9 mouse cellular contexts compared by ENCODE assay signal in genomic region chr8:114541132-114541531, GRCm38 (mm10).
DNase-seq lines count a peak whose midpoint lies in the region; ATAC-seq and TF ChIP-seq lines count a peak whose summit lies in the region.
"Had no signal": no experiment of that assay in that cellular context is flagged by ENCODE, and none has a peak within 500 bp of the region (broad histone marks: within the 10 kb centered on the region; RNA-seq: fewer than 3 reads in every experiment).

No protein-coding gene starts in this region.

- ATAC-seq in neural tube, embryonic 15.5 days (ENCODE audit: low FRiP score) = no peak
- no peak for ATAC-seq in forebrain, embryonic 11.5 days (replicated peaks; ENCODE audit: low FRiP score)

- H3K4me2 ChIP-seq in neural tube, embryonic 15.5 days = no peak overlapping the region
- no peak overlapping the region for H3K4me2 ChIP-seq in forebrain, embryonic 11.5 days (ENCODE audit: low read depth, low read length, severe bottlenecking)

- H3K36me3 ChIP-seq in neural tube, embryonic 15.5 days = no peaks in the 10 kb centered on the region
- H3K36me3 ChIP-seq in forebrain, embryonic 11.5 days (ENCODE audit: control insufficient read depth, insufficient read depth, low read length) = no peaks in the 10 kb centered on the region

- no peak overlapping the region for H3K27ac ChIP-seq in neural tube, embryonic 15.5 days (replicated peaks)
- H3K27ac ChIP-seq in cortical plate, adult 2 months (ENCODE audit: insufficient read depth, low read length) = no peak overlapping the region
- no peak overlapping the region for H3K27ac ChIP-seq in forebrain, embryonic 11.5 days (ENCODE audit: low read depth, low read length)
- H3K27ac ChIP-seq: macrophage had no signal

- H3K9ac ChIP-seq in neural tube, embryonic 15.5 days (replicated peaks) = no peak overlapping the region
- no peak overlapping the region for H3K9ac ChIP-seq in forebrain, embryonic 11.5 days (ENCODE audit: low read length)

- H3K4me1 ChIP-seq in neural tube, embryonic 15.5 days = peaks cover 14% of the 10 kb centered on the region
- no peaks in the 10 kb centered on the region for H3K4me1 ChIP-seq in cortical plate, adult 2 months (ENCODE audit: control insufficient read depth, insufficient read depth, low read length)
- no peaks in the 10 kb centered on the region for H3K4me1 ChIP-seq in forebrain, embryonic 11.5 days (replicated peaks; ENCODE audit: control insufficient read depth, insufficient read depth, low read length)

- peaks cover 11% of the 10 kb centered on the region for H3K27me3 ChIP-seq in neural tube, embryonic 15.5 days (replicated peaks)
- no peaks in the 10 kb centered on the region for H3K27me3 ChIP-seq in forebrain, embryonic 11.5 days (ENCODE audit: control insufficient read depth, insufficient read depth, low read length)

- H3K4me3 ChIP-seq in neural tube, embryonic 15.5 days (replicated peaks) = no peak overlapping the region
- no peak overlapping the region for H3K4me3 ChIP-seq in cortical plate, adult 2 months (ENCODE audit: insufficient read depth, low read length)
- no peak overlapping the region for H3K4me3 ChIP-seq in forebrain, embryonic 11.5 days (ENCODE audit: low read depth, low read length)

- peak; percentile 79 for TF ChIP-seq CTCF in cortical plate, adult 2 months (IDR thresholded peaks at IDR 0.05; ENCODE audit: extremely low read depth, insufficient read depth, low read length)

- H3K9me3 ChIP-seq in neural tube, embryonic 15.5 days (replicated peaks) = no peaks in the 10 kb centered on the region
- H3K9me3 ChIP-seq in forebrain, embryonic 11.5 days (ENCODE audit: control insufficient read depth, low read length) = no peaks in the 10 kb centered on the region

- 17% methylated on average over 3 of the region's 3 CpGs for WGBS in neural tube, embryonic 15.5 days
- WGBS in forebrain, embryonic 11.5 days = 7% methylated on average over 3 of the region's 3 CpGs

- DNase-seq in neural tube, embryonic 10.5 days (ENCODE audit: extremely low spot score, low spot score) = peak; percentile 38
- DNase-seq in ZHBTc4 (ENCODE audit: low read depth, low spot score) = peak; percentile 36
- DNase-seq in heart, postnatal 4 days = peak; percentile 47
- DNase-seq in left cerebral cortex, adult 18-20 months (ENCODE audit: low spot score in 2 of 2) = peak; percentile 8 to 20
- DNase-seq in retina, postnatal 1 day = peak; percentile 76
- no peak for DNase-seq in forebrain, embryonic 11.5 days (ENCODE audit: low spot score)

- TF ChIP-seq POLR2A in cortical plate, adult 2 months (IDR thresholded peaks at IDR 0.05; ENCODE audit: extremely low read depth, insufficient read depth, low read length) = no peak
